Mouse (Mus musculus) neural tube, embryonic 10.5 days (tissue): ENCODE results near the gene Acsl5.

ENCODE experiments used
- DNase-seq: peaks from one replicate; pipeline ENCODE4 v3.0.0-alpha.2; 2017; ENCODE audit warnings: low spot score; ENCODE audit errors: extremely low spot score

Acsl5 gene

GRCm38 (mm10) chr19:55284093-55284492, 32.4 kb downstream of the Acsl5 start:
- DNase-seq, result no peak

GRCm38 (mm10) chr19:55286034-55286433, 34.3 kb downstream of the Acsl5 start:
- no peak for DNase-seq

- no peak for DNase-seq
Observed at GRCm38 (mm10) chr19:55288974-55289373, 37.2 kb downstream of the Acsl5 start.

- DNase-seq, result no peak
Observed at GRCm38 (mm10) chr19:55290621-55291270, 39.0 kb downstream of the Acsl5 start.

GRCm38 (mm10) chr19:55292210-55292850, 40.6 kb downstream of the Acsl5 start:
- no peak for DNase-seq

GRCm38 (mm10) chr19:55293175-55293574, 41.4 kb downstream of the Acsl5 start:
- no peak for DNase-seq

- DNase-seq, result no peak
Observed at GRCm38 (mm10) chr19:55295075-55295474, 43.3 kb downstream of the Acsl5 start.

GRCm38 (mm10) chr19:55295556-55295955, 43.8 kb downstream of the Acsl5 start:
- no peak for DNase-seq

GRCm38 (mm10) chr19:55296301-55296700, 44.6 kb downstream of the Acsl5 start:
- DNase-seq, result no peak

GRCm38 (mm10) chr19:55297489-55297888, 45.8 kb downstream of the Acsl5 start:
- no peak for DNase-seq

- DNase-seq, result no peak
Observed at GRCm38 (mm10) chr19:55297961-55298360, 46.2 kb downstream of the Acsl5 start.

GRCm38 (mm10) chr19:55299378-55299777, 47.6 kb downstream of the Acsl5 start:
- no peak for DNase-seq

- no peak for DNase-seq
Observed at GRCm38 (mm10) chr19:55300525-55300924, 48.8 kb downstream of the Acsl5 start.

GRCm38 (mm10) chr19:55305024-55305423, 53.3 kb downstream of the Acsl5 start:
- no peak for DNase-seq

GRCm38 (mm10) chr19:55311874-55312273, 60.1 kb downstream of the Acsl5 start:
- DNase-seq, result no peak

GRCm38 (mm10) chr19:55313649-55314048, 61.9 kb downstream of the Acsl5 start:
- DNase-seq, result no peak

GRCm38 (mm10) chr19:55315452-55316108, 63.8 kb downstream of the Acsl5 start, which contains the start of gene Zdhhc6:
Zdhhc6 (minus strand) TSS chr19:55316032.
- DNase-seq, result peak; percentile 90

- peak; percentile 90 for DNase-seq
Observed at GRCm38 (mm10) chr19:55316109-55316714, 64.5 kb downstream of the Acsl5 start, which contains the start of gene Vti1a. Vti1a (plus strand) TSS chr19:55316295.

GRCm38 (mm10) chr19:55316901-55317300, 65.2 kb downstream of the Acsl5 start:
- no peak for DNase-seq

- no peak for DNase-seq
Observed at GRCm38 (mm10) chr19:55319036-55319435, 67.3 kb downstream of the Acsl5 start.

GRCm38 (mm10) chr19:55319521-55319920, 67.8 kb downstream of the Acsl5 start:
- DNase-seq, result no peak

- DNase-seq, result no peak
Observed at GRCm38 (mm10) chr19:55322604-55323003, 70.9 kb downstream of the Acsl5 start.
